Mouse (Mus musculus) heart, embryonic 16.5 days (tissue): ENCODE data around the gene Tnni3. TPM values are rescaled to one million over a fixed set of nuclear protein-coding genes. Genes with fewer than 3 reads are reported as not detected.

Experiments used
- ATAC-seq: fragments of 200-750 bp; cut with Nextera tagmentation; replicated peaks from 2 replicates; pipeline ENCODE4 v1.8.0; 2017; ENCODE audit warnings: moderate number of reproducible peaks; ENCODE audit not compliant: insufficient read depth, low FRiP score; ENCODE audit errors: extremely low read depth
- H3K27ac ChIP-seq: fragments of 300-500 bp; sonication (generic); 2 replicates; pipeline ENCODE4 v1.5.1; 2014; ENCODE audit warnings: mild to moderate bottlenecking, low read length, control low read depth, moderate library complexity
- H3K27me3 ChIP-seq: fragments of 300-500 bp; sonication (generic); 2 replicates; pipeline ENCODE4 v1.6.1; 2014; ENCODE audit warnings: low read length, mixed read lengths; ENCODE audit not compliant: control insufficient read depth, insufficient read depth
- H3K36me3 ChIP-seq: fragments of 300-500 bp; sonication (generic); 2 replicates; pipeline ENCODE4 v1.6.1; 2014; ENCODE audit not compliant: control insufficient read depth, insufficient read depth
- H3K4me1 ChIP-seq: fragments of 300-500 bp; sonication (generic); 2 replicates; pipeline ENCODE4 v1.6.1; 2014; ENCODE audit warnings: low read length, mixed read lengths; ENCODE audit not compliant: control insufficient read depth, insufficient read depth
- H3K4me2 ChIP-seq: fragments of 300-500 bp; sonication (generic); 2 replicates; pipeline ENCODE4 v1.6.1; 2014; ENCODE audit warnings: low read depth, mild to moderate bottlenecking, control low read depth, low read length
- H3K4me3 ChIP-seq: fragments of 300-500 bp; sonication (generic); 2 replicates; pipeline ENCODE4 v1.5.1; 2014; ENCODE audit warnings: mild to moderate bottlenecking, control low read depth, low read length
- H3K9ac ChIP-seq: fragments of 300-500 bp; sonication (generic); 2 replicates; pipeline ENCODE4 v1.6.1; 2014; ENCODE audit warnings: low read length, control low read depth
- H3K9me3 ChIP-seq: fragments of 300-500 bp; sonication (generic); replicated peaks from 2 replicates; pipeline ENCODE4 v1.6.1; 2016; ENCODE audit warnings: low read length; ENCODE audit not compliant: control insufficient read depth
- WGBS: fragments of 180-500 bp; shearing (Covaris S2); extraction: QIAGEN DNeasy Blood & Tissue Kit; methylation state at CpG from one replicate; pipeline ENCODE4 v1.1.7; 2014; 5-methylcytosine and 5-hydroxymethylcytosine counted together
- polyA plus RNA-seq: library from polyadenylated mRNA; unstranded; fragments of >200 nt; fragmentation: Nextera tagmentation; extraction: Ambion mirVana; gene quantifications from 2 replicates; pipeline ENCODE4 v1.2.1, GENCODE M21; 2015

Tnni3 gene
- polyA plus RNA-seq, 1 experiment from 2014 or later = 3,984 TPM

GRCm38 (mm10) chr7:4478021-4478795 is 45.8 kb downstream of the Tnni3 start:
- 1% methylated on average over 39 of the region's 39 CpGs for WGBS
- Histone ChIP-seq H3K27ac (peak overlapping the region; percentile 94), H3K4me3 (peak overlapping the region; percentile 60)

GRCm38 (mm10) chr7:4473940-4474339 is 50.1 kb downstream of the Tnni3 start:
- H3K9me3 ChIP-seq = no peaks in the 10 kb centered on the region
- peak overlapping the region; percentile 20; the same call in 1 of the 2 replicates for H3K9ac ChIP-seq
- peaks cover 29% of the 10 kb centered on the region for H3K27me3 ChIP-seq
- peak overlapping the region; percentile 42; the same call in 1 of the 2 replicates for H3K4me2 ChIP-seq
- peaks cover 16% of the 10 kb centered on the region for H3K4me1 ChIP-seq
- H3K36me3 ChIP-seq = no peaks in the 10 kb centered on the region
- no peak overlapping the region for H3K27ac ChIP-seq
- no peak for ATAC-seq
- H3K4me3 ChIP-seq = no peak overlapping the region
- 10% methylated on average over 19 of the region's 19 CpGs for WGBS

More at GRCm38 (mm10) chr7:4478021-4478795, 45.8 kb downstream of the Tnni3 start:
- Histone ChIP-seq H3K4me2 (peak overlapping the region; percentile 83), H3K4me1 (peaks cover 14% of the 10 kb centered on the region), H3K9ac (peak overlapping the region; percentile 77), H3K9me3 (no peaks in the 10 kb centered on the region), H3K36me3 (peaks cover 18% of the 10 kb centered on the region), H3K27me3 (peaks cover 6% of the 10 kb centered on the region)
- peak; percentile 94 for ATAC-seq

- WGBS = 1% methylated on average over 24 of the region's 24 CpGs
- ATAC-seq = peak; percentile 74
- H3K36me3 ChIP-seq = no peaks in the 10 kb centered on the region
- H3K9ac ChIP-seq = peak overlapping the region; percentile 56; the same call in 1 of the 2 replicates
- H3K27ac ChIP-seq = no peak overlapping the region
- no peaks in the 10 kb centered on the region for H3K9me3 ChIP-seq
- peak overlapping the region; percentile 70 for H3K4me2 ChIP-seq
- peaks cover 31% of the 10 kb centered on the region for H3K27me3 ChIP-seq
- peak overlapping the region; percentile 44 for H3K4me3 ChIP-seq
- peaks cover 10% of the 10 kb centered on the region for H3K4me1 ChIP-seq
These were observed 52.9 kb downstream of the Tnni3 start for GRCm38 (mm10) chr7:4471179-4471555.

- H3K27me3 ChIP-seq = peaks cover 31% of the 10 kb centered on the region
- WGBS = 4% methylated on average over 34 of the region's 35 CpGs
- 0 out of 2 replicates have a peak, but pooled peaks have one; percentile 19 for ATAC-seq
These were observed 53.5 kb downstream of the Tnni3 start for GRCm38 (mm10) chr7:4470275-4471178.

More at GRCm38 (mm10) chr7:4470275-4471178, 53.5 kb downstream of the Tnni3 start:
- Histone ChIP-seq H3K36me3 (no peaks in the 10 kb centered on the region), H3K9me3 (no peaks in the 10 kb centered on the region), H3K4me2 (peak overlapping the region; percentile 70), H3K27ac (no peak overlapping the region), H3K4me3 (peak overlapping the region; percentile 44), H3K4me1 (peaks cover 10% of the 10 kb centered on the region), H3K9ac (peak overlapping the region; percentile 56; the same call in 1 of the 2 replicates)

Other genes starting within 250 kb of the Tnni3 start
- gene Ncr1, start 186.5 kb downstream of the Tnni3 start, polyA plus RNA-seq = 0.12 TPM in 1 of 2 replicates, not detected in the other
- 0.14 and 0.16 TPM in 2 replicates for gene Gp6, start 126.5 kb downstream of the Tnni3 start, polyA plus RNA-seq
- gene Rdh13, start 78.6 kb downstream of the Tnni3 start, polyA plus RNA-seq = 31.9 and 32.2 TPM in 2 replicates
- gene Eps8l1, start 63.6 kb downstream of the Tnni3 start, polyA plus RNA-seq = 3.6 and 5.6 TPM in 2 replicates
- 28.6 and 39.8 TPM in 2 replicates for gene Ppp1r12c, start 22.5 kb downstream of the Tnni3 start, polyA plus RNA-seq
- gene Tnnt1, start 7.8 kb downstream of the Tnni3 start, polyA plus RNA-seq = 170 and 190 TPM in 2 replicates
- gene Dnaaf3, start 8.2 kb upstream of the Tnni3 start, polyA plus RNA-seq = 1.1 and 1.3 TPM in 2 replicates
- 1.9 and 3.4 TPM in 2 replicates for gene Syt5, start 23.3 kb upstream of the Tnni3 start, polyA plus RNA-seq
- gene Ptprh, start 79.8 kb upstream of the Tnni3 start, polyA plus RNA-seq = 0.17 TPM in 1 of 2 replicates, not detected in the other
- gene Tmem86b, start 107.2 kb upstream of the Tnni3 start, polyA plus RNA-seq = 1.0 and 1.5 TPM in 2 replicates
- gene Ppp6r1, start 134.8 kb upstream of the Tnni3 start, polyA plus RNA-seq = 4.9 and 5.8 TPM in 2 replicates
- 76.6 and 82.0 TPM in 2 replicates for gene Hspbp1, start 160.8 kb upstream of the Tnni3 start, polyA plus RNA-seq
- gene Brsk1, start 166.4 kb upstream of the Tnni3 start, polyA plus RNA-seq = 0.49 and 1.1 TPM in 2 replicates
- 0.06 and 0.33 TPM in 2 replicates for gene Tmem150b, start 201.0 kb upstream of the Tnni3 start, polyA plus RNA-seq
- gene Kmt5c, start 215.9 kb upstream of the Tnni3 start, polyA plus RNA-seq = 53.6 and 59.0 TPM in 2 replicates
- gene Cox6b2, start 228.9 kb upstream of the Tnni3 start, polyA plus RNA-seq = 24.1 and 32.0 TPM in 2 replicates
- not detected in 2 replicates for gene Fam71e2, start 247.1 kb upstream of the Tnni3 start, polyA plus RNA-seq